Mouse (Mus musculus) forebrain, embryonic 11.5 days (tissue): Measurements from ENCODE around the gene Rc3h1. TPM values are rescaled to one million over a fixed set of nuclear protein-coding genes. Genes with fewer than 3 reads are reported as not detected.

Source experiments
- ATAC-seq: fragments of 200-750 bp; cut with Nextera tagmentation; replicated peaks from 2 replicates; pipeline ENCODE4 v1.8.0; 2017; ENCODE audit warnings: moderate TSS enrichment; ENCODE audit not compliant: low FRiP score
- DNase-seq: peaks from one replicate; pipeline ENCODE4 v3.0.0-alpha.2; 2017; ENCODE audit warnings: low spot score
- H3K27ac ChIP-seq: fragments of 300-500 bp; sonication (generic); 2 replicates; pipeline ENCODE4 v1.5.1; 2014; ENCODE audit warnings: low read depth, low read length
- H3K27me3 ChIP-seq: fragments of 300-500 bp; sonication (generic); 2 replicates; pipeline ENCODE4 v1.6.1; 2014; ENCODE audit warnings: mild to moderate bottlenecking, low read length, mixed read lengths; ENCODE audit not compliant: control insufficient read depth, insufficient read depth
- H3K36me3 ChIP-seq: fragments of 300-500 bp; sonication (generic); 2 replicates; pipeline ENCODE4 v1.6.1; 2014; ENCODE audit warnings: mild to moderate bottlenecking, low read length, moderate library complexity, mixed read lengths; ENCODE audit not compliant: control insufficient read depth, insufficient read depth
- H3K4me1 ChIP-seq: fragments of 300-500 bp; sonication (generic); replicated peaks from 2 replicates; pipeline ENCODE4 v1.6.1; 2014; ENCODE audit warnings: low read length, mixed read lengths; ENCODE audit not compliant: control insufficient read depth, insufficient read depth
- H3K4me2 ChIP-seq: fragments of 300-500 bp; sonication (generic); 2 replicates; pipeline ENCODE4 v1.6.1; 2014; ENCODE audit warnings: low read depth, mild to moderate bottlenecking, low read length, moderate library complexity, mixed read lengths; ENCODE audit not compliant: severe bottlenecking
- H3K4me3 ChIP-seq: fragments of 300-500 bp; sonication (generic); 2 replicates; pipeline ENCODE4 v1.5.1; 2014; ENCODE audit warnings: low read depth, low read length
- H3K9ac ChIP-seq: fragments of 300-500 bp; sonication (generic); 2 replicates; pipeline ENCODE4 v1.6.1; 2014; ENCODE audit warnings: low read length
- H3K9me3 ChIP-seq: fragments of 300-500 bp; sonication (generic); 2 replicates; pipeline ENCODE4 v1.6.1; 2016; ENCODE audit warnings: low read length, mixed read lengths; ENCODE audit not compliant: control insufficient read depth
- WGBS: fragments of 180-500 bp; shearing (Covaris S2); extraction: QIAGEN DNeasy Blood & Tissue Kit; methylation state at CpG from one replicate; pipeline ENCODE4 v1.1.7; 2014; 5-methylcytosine and 5-hydroxymethylcytosine counted together
- polyA plus RNA-seq: library from polyadenylated mRNA; unstranded; fragments of >200 nt; fragmentation: Nextera tagmentation; extraction: Ambion mirVana; gene quantifications from 2 replicates; pipeline ENCODE4 v1.2.1, GENCODE M21; 2014

The Rc3h1 gene
- polyA plus RNA-seq, 1 experiment from 2014 or later, result 9.0 TPM

DNA sequence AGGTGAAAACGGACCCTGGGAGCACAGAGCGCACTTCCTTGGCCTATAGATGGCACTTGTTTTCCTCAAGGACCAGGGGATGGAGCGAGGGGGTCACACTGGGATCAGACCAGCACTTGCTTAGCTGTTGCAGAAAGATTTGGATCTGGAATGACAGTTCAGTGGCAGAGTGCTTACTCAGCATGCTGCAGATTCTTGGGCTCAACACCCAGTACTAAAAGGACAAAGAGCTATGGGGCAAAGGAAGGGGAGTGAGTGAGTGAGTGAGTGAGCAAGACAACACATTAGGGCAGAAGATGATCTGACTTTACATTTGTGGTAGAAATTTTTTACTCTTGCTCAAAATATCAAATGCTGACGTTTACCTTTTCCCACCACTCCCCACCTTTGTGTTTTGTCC lies 98.7 kb downstream of the Rc3h1 start:
- Histone ChIP-seq H3K27me3 (no peaks in the 10 kb centered on the region), H3K9ac (no peak overlapping the region), H3K4me1 (no peaks in the 10 kb centered on the region), H3K27ac (no peak overlapping the region), H3K9me3 (no peaks in the 10 kb centered on the region), H3K4me2 (no peak overlapping the region), H3K36me3 (no peaks in the 10 kb centered on the region), H3K4me3 (no peak overlapping the region)
- DNase-seq, result no peak
- ATAC-seq, result no peak
- 75% methylated on average over 4 of the region's 4 CpGs for WGBS

DNA sequence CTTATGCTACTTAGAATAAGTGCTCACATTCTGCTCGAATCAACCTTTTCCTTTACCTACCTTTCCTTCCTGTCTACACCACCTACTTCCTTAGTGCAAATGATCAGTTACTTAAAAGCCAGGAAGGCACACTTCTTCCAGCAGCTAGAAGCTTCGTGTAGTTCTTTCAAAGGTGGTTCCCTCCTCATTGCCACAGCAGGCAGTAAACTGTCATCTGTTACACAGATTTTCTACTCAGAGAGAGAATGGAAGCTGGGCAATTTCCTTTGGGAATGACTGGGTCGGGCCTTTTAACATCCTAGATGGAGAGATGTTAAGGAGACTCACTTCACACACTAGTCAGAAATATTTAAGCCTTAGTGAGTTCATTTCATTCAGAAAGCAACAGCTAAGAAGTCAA lies 99.3 kb downstream of the Rc3h1 start:
- WGBS, result 73% methylated on average over 3 of the region's 3 CpGs
- ATAC-seq (no peak), DNase-seq (no peak)
- Histone ChIP-seq H3K4me3 (no peak overlapping the region), H3K9ac (no peak overlapping the region), H3K27ac (no peak overlapping the region), H3K27me3 (no peaks in the 10 kb centered on the region), H3K36me3 (no peaks in the 10 kb centered on the region), H3K4me2 (no peak overlapping the region), H3K9me3 (no peaks in the 10 kb centered on the region), H3K4me1 (no peaks in the 10 kb centered on the region)

DNA sequence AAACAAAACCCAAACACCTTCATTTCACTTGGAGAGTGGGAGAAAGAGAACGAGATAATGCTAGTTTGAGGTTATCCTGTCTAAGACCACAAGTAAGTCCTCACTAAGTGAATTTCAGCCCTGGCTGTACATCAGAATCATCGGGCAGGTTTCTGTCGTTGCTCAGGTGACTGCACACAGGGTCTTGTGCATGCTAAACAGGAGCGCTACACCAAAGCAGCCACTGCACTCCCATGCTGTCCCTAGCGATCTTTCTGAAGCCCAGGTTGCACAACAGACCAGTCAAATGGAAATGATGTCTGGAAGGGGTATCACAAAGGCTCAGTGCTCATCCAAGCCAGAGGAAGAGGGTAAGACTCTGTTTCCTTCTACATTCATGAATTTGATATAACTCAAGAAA lies 100.3 kb downstream of the Rc3h1 start:
- H3K9ac ChIP-seq, result no peak overlapping the region
- no peaks in the 10 kb centered on the region for H3K4me1 ChIP-seq
- no peaks in the 10 kb centered on the region for H3K27me3 ChIP-seq
- no peak overlapping the region for H3K27ac ChIP-seq
- H3K4me2 ChIP-seq, result no peak overlapping the region
- no peak overlapping the region for H3K4me3 ChIP-seq
- 81% methylated on average over 5 of the region's 5 CpGs for WGBS
- no peak for DNase-seq
- H3K36me3 ChIP-seq, result no peaks in the 10 kb centered on the region
- ATAC-seq, result no peak
- H3K9me3 ChIP-seq, result no peaks in the 10 kb centered on the region

- H3K9ac ChIP-seq, result no peak overlapping the region
- no peaks in the 10 kb centered on the region for H3K36me3 ChIP-seq
- ATAC-seq, result no peak
- DNase-seq, result no peak
- H3K4me3 ChIP-seq, result no peak overlapping the region
- no peak overlapping the region for H3K27ac ChIP-seq
- H3K4me2 ChIP-seq, result no peak overlapping the region
- H3K9me3 ChIP-seq, result no peaks in the 10 kb centered on the region
- H3K4me1 ChIP-seq, result no peaks in the 10 kb centered on the region
- H3K27me3 ChIP-seq, result no peaks in the 10 kb centered on the region
- WGBS, result 96% methylated on average over 2 of the region's 2 CpGs
These were observed 101.8 kb downstream of the Rc3h1 start for GRCm38 (mm10) chr1:161008038-161008437.

- Histone ChIP-seq H3K4me2 (no peak overlapping the region), H3K4me3 (no peak overlapping the region), H3K27ac (no peak overlapping the region), H3K9ac (no peak overlapping the region), H3K4me1 (no peaks in the 10 kb centered on the region), H3K9me3 (no peaks in the 10 kb centered on the region), H3K27me3 (no peaks in the 10 kb centered on the region), H3K36me3 (no peaks in the 10 kb centered on the region)
- WGBS, result 96% methylated on average over 4 of the region's 4 CpGs
- ATAC-seq (no peak), DNase-seq (no peak)
These were observed 104.2 kb downstream of the Rc3h1 start for GRCm38 (mm10) chr1:161010436-161010835.

- Histone ChIP-seq H3K4me1 (no peaks in the 10 kb centered on the region), H3K4me3 (no peak overlapping the region), H3K27ac (no peak overlapping the region), H3K9me3 (no peaks in the 10 kb centered on the region), H3K4me2 (no peak overlapping the region), H3K9ac (no peak overlapping the region), H3K36me3 (no peaks in the 10 kb centered on the region), H3K27me3 (no peaks in the 10 kb centered on the region)
- WGBS, result 88% methylated on average over 2 of the region's 2 CpGs
- DNase-seq, result no peak
- no peak for ATAC-seq
These were observed 110.2 kb downstream of the Rc3h1 start for GRCm38 (mm10) chr1:161016378-161016777.

DNA sequence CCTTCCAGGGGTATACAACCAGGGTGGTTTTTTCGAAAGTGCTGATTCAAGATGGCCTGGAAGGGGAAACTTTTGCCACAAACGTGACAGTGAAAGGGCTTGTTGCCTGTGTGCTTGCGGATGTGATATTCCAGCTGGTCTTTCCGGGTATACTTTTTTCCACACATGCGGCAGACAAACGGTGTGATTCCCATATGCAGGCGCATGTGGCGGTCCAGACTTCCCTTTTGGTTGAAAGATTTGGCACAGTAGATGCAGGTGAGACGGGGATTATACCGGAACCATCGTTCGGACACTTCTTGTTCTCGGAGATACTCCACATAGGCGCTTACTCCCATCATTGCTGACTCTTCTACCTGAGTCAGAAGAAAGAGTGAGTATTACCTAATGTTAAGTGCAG lies 113.8 kb downstream of the Rc3h1 start:
- no peak overlapping the region for H3K4me3 ChIP-seq
- WGBS, result 94% methylated on average over 14 of the region's 14 CpGs
- no peak for DNase-seq

More for the DNA sequence above, 113.8 kb downstream of the Rc3h1 start:
- Histone ChIP-seq H3K27me3 (no peaks in the 10 kb centered on the region), H3K36me3 (no peaks in the 10 kb centered on the region), H3K27ac (no peak overlapping the region), H3K4me2 (no peak overlapping the region), H3K9me3 (no peaks in the 10 kb centered on the region), H3K4me1 (no peaks in the 10 kb centered on the region), H3K9ac (no peak overlapping the region)
- ATAC-seq, result no peak

Other genes starting within 250 kb of the Rc3h1 start
- gene Rabgap1l, start 113.2 kb upstream of the Rc3h1 start, polyA plus RNA-seq, result 11.5 and 17.4 TPM in 2 replicates
- gene Serpinc1, start 72.2 kb downstream of the Rc3h1 start, polyA plus RNA-seq, result 1.5 and 2.1 TPM in 2 replicates
- gene Zbtb37, start 128.4 kb downstream of the Rc3h1 start, polyA plus RNA-seq, result 8.3 and 14.4 TPM in 2 replicates
- gene Dars2, start 164.2 kb downstream of the Rc3h1 start, polyA plus RNA-seq, result 55.0 and 57.7 TPM in 2 replicates
- gene Cenpl, start 164.3 kb downstream of the Rc3h1 start, polyA plus RNA-seq, result 46.1 and 47.9 TPM in 2 replicates
- 18.6 and 20.1 TPM in 2 replicates for gene Klhl20, start 225.1 kb downstream of the Rc3h1 start, polyA plus RNA-seq
- 8.0 and 8.5 TPM in 2 replicates for gene Ankrd45, start 236.3 kb downstream of the Rc3h1 start, polyA plus RNA-seq